Mouse (Mus musculus) urinary bladder, postnatal 14 days (tissue): ENCODE data around the gene Vmn1r42.
"Not testable (repeated sequence)": the region's sequence is repeated elsewhere in the genome, so short reads cannot be mapped to it uniquely, and the experiment has no call there.

Experiments
- DNase-seq: peaks from one replicate; pipeline ENCODE4 v3.0.0; 2021; ENCODE audit warnings: low spot score

The Vmn1r42 gene

DNA sequence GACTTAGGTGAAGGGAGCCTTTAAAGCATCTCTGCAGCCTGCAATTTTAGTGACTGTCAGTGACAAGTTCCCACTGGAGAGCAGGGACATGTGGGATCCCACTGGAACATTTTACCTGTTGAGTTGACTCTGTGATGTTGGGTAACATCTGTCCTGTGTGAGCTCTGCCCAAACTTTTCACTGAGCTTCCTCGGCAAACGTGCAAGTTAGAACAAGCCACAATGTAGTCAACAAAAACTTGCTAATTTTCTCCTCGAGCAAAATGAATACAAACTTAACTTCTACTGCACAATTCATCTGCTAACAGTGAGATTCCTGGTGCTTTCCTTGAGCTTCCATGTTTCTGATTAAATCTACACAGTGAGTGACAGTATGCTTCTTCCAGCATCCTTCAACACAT, at the start of gene Vmn1r42, which contains the start of gene Vmn1r43:
Vmn1r42 (minus strand) TSS at position 101 of the 400 bp plus-strand sequence.
Vmn1r43 (minus strand) TSS at position 101 of the 400 bp plus-strand sequence.
- not testable (repeated sequence) for DNase-seq

GRCm38 (mm10) chr6:89883812-89884211, 7.6 kb upstream of the Vmn1r42 start:
- no peak for DNase-seq

- DNase-seq, result no peak
These were observed 7.1 kb upstream of the Vmn1r42 start, which contains the start of gene Vmn1r44 for GRCm38 (mm10) chr6:89883360-89883759. Vmn1r44 (plus strand) TSS chr6:89883660.

- no peak for DNase-seq
These were observed 4.7 kb upstream of the Vmn1r42 start for GRCm38 (mm10) chr6:89880867-89881266.

DNA sequence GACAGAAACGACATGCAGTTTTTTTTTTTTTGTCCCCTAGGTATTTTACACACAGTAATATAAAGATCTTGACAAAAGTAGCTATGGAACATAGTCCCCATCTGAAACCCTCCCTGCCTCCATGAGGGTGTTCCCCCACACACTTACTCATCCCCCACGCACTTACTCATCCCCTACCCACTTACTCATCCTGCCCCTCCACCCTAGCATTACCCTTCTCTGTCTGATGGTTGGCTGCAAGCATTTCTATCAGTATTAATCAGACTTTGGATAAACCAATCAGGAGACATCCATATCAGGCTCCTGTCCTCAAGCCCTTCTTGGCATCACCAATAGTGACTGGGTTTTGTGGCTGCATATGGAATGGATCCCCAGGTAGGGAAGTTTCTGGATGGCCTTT, 750 bp upstream of the Vmn1r42 start:
- no peak for DNase-seq

- no peak for DNase-seq
These were observed 8.2 kb downstream of the Vmn1r42 start for GRCm38 (mm10) chr6:89867976-89868375.

GRCm38 (mm10) chr6:89867276-89867675, 8.9 kb downstream of the Vmn1r42 start:
- DNase-seq, result no peak

- no peak for DNase-seq
These were observed 12.4 kb downstream of the Vmn1r42 start for GRCm38 (mm10) chr6:89863792-89864191.

- DNase-seq, result no peak
These were observed 16.4 kb downstream of the Vmn1r42 start for GRCm38 (mm10) chr6:89859839-89860238.

DNA sequence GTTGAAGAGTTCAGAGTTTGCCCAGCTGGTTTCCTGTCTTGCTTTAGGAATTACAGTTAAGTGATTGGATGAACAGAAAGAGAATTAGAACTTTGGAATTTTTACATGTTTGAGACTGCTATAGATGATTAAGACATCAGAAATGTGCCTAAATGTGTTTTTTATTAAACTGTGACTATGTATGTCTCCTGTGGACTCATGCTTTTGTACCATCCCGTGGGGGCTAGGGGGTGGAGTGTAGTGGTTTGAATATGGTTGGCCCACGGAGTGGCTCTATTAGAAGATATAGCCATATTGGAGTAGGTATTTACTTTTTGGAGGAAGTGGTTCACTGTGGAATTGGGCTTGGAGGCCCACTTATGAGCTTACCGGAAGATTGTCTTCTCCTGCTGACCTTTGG, 18.7 kb downstream of the Vmn1r42 start:
- no peak for DNase-seq
